Mouse (Mus musculus) midbrain, embryonic 16.5 days (tissue): ENCODE measurements around the gene Thegl. TPM values are rescaled to one million over a fixed set of nuclear protein-coding genes. Genes with fewer than 3 reads are reported as not detected.
"Not testable (repeated sequence)": the region's sequence is repeated elsewhere in the genome, so short reads cannot be mapped to it uniquely, and the experiment has no call there.

Source experiments
- ATAC-seq: fragments of 200-750 bp; cut with Nextera tagmentation; 2 replicates; pipeline ENCODE4 v1.8.0; 2017; ENCODE audit warnings: moderate TSS enrichment
- H3K27ac ChIP-seq: fragments of 300-500 bp; sonication (generic); 2 replicates; pipeline ENCODE4 v1.5.1; 2014; ENCODE audit warnings: mild to moderate bottlenecking, low read length, mixed read lengths
- H3K27me3 ChIP-seq: fragments of 300-500 bp; sonication (generic); 2 replicates; pipeline ENCODE4 v1.6.1; 2014; ENCODE audit warnings: low read depth, low read length, mixed read lengths; ENCODE audit not compliant: control insufficient read depth, insufficient read depth
- H3K36me3 ChIP-seq: fragments of 300-500 bp; sonication (generic); 2 replicates; pipeline ENCODE4 v1.6.1; 2014; ENCODE audit warnings: mild to moderate bottlenecking, low read length, moderate library complexity, mixed read lengths; ENCODE audit not compliant: control insufficient read depth, insufficient read depth
- H3K4me1 ChIP-seq: fragments of 300-500 bp; sonication (generic); 2 replicates; pipeline ENCODE4 v1.6.1; 2014; ENCODE audit warnings: mild to moderate bottlenecking, low read length, mixed read lengths; ENCODE audit not compliant: control insufficient read depth, insufficient read depth
- H3K4me2 ChIP-seq: fragments of 300-500 bp; sonication (generic); 2 replicates; pipeline ENCODE4 v1.6.1; 2014; ENCODE audit warnings: mild to moderate bottlenecking, low read length, mixed read lengths
- H3K4me3 ChIP-seq: fragments of 300-500 bp; sonication (generic); 2 replicates; pipeline ENCODE4 v1.5.1; 2014; ENCODE audit warnings: low read depth, mild to moderate bottlenecking, low read length, moderate library complexity, mixed read lengths
- H3K9ac ChIP-seq: fragments of 300-500 bp; sonication (generic); 2 replicates; pipeline ENCODE4 v1.6.1; 2014; ENCODE audit warnings: low read depth, low read length, mixed read lengths
- H3K9me3 ChIP-seq: fragments of 300-500 bp; sonication (generic); replicated peaks from 2 replicates; pipeline ENCODE4 v1.6.1; 2014; ENCODE audit warnings: mild to moderate bottlenecking, low read length, mixed read lengths; ENCODE audit not compliant: control insufficient read depth, poor library complexity, severe bottlenecking
- WGBS: fragments of 180-500 bp; shearing (Covaris S2); extraction: QIAGEN DNeasy Blood & Tissue Kit; methylation state at CpG from one replicate; pipeline ENCODE4 v1.1.7; 2014; 5-methylcytosine and 5-hydroxymethylcytosine counted together
- polyA plus RNA-seq: library from polyadenylated mRNA; unstranded; fragments of >200 nt; fragmentation: Nextera tagmentation; extraction: Ambion mirVana; gene quantifications from 2 replicates; pipeline ENCODE4 v1.2.1, GENCODE M21; 2015

Thegl gene
- polyA plus RNA-seq, 1 experiment from 2014 or later: 0.89 TPM

- no peak overlapping the region for H3K27ac ChIP-seq
- H3K4me1 ChIP-seq: peaks cover 9% of the 10 kb centered on the region; the same call in 1 of the 2 replicates
- peak overlapping the region; percentile 65 for H3K4me3 ChIP-seq
- under 1% methylated on average over 68 of the region's 69 CpGs for WGBS
- H3K27me3 ChIP-seq: peaks cover 18% of the 10 kb centered on the region
- H3K9ac ChIP-seq: peak overlapping the region; percentile 66
- no peaks in the 10 kb centered on the region for H3K9me3 ChIP-seq
- ATAC-seq: peak; percentile 86
- peak overlapping the region; percentile 100 for H3K4me2 ChIP-seq
- H3K36me3 ChIP-seq: no peaks in the 10 kb centered on the region
Observed at GRCm38 (mm10) chr5:77094510-77095491, 79.0 kb downstream of the Thegl start.

- not testable (repeated sequence) for ATAC-seq, H3K36me3 ChIP-seq, H3K4me1 ChIP-seq, H3K4me2 ChIP-seq, H3K9me3 ChIP-seq, H3K9ac ChIP-seq, H3K27ac ChIP-seq, H3K4me3 ChIP-seq
- H3K27me3 ChIP-seq: peaks cover 18% of the 10 kb centered on the region
- 90% methylated on average over 3 of the region's 3 CpGs for WGBS
Observed at GRCm38 (mm10) chr5:77096194-77096593, 80.4 kb downstream of the Thegl start.

DNA sequence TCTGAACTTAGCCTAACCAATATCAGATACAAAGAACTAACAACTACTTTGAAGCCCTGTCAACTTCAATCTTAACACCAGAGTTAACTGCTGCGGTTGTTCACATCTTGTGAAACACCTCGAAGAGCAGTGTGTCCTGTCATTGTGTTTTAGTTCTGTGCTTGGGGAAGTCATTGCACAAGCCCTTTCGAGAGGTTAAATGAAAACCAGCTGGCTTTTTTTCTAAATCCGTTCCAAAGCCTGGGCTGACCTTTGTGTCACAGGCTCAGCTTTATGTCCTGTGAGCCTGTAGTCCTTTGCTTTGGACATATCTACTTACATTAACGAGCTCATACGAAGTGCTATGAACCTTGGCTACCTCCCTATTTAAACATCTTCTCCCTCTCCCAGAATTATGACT lies 81.9 kb downstream of the Thegl start:
- Histone ChIP-seq H3K27ac (no peak overlapping the region), H3K9me3 (no peaks in the 10 kb centered on the region), H3K4me3 (no peak overlapping the region), H3K4me1 (peaks cover 9% of the 10 kb centered on the region; the same call in 1 of the 2 replicates), H3K36me3 (no peaks in the 10 kb centered on the region), H3K4me2 (no peak overlapping the region), H3K27me3 (peaks cover 24% of the 10 kb centered on the region), H3K9ac (no peak overlapping the region)
- 54% methylated on average over 6 of the region's 6 CpGs for WGBS
- no peak for ATAC-seq

DNA sequence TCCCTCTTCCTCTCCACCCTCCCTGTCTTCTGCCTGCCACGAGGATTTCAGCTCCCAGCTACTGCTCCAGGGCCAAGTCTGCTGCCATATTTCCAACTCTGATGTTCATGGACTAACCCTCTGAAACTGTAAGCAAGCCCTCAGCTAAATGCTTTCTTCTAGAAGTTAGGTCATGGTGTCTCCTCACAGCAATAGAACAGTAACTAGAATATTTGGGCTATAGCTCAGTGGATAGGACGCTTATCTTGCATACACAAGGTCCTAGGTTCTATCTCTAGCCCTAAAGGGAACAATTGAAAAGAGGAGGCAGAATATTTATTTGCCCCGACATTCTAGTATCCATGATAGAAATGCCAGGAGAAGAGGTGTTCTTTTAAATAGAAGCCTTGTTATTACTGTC lies 83.1 kb downstream of the Thegl start:
- Histone ChIP-seq H3K4me3 (no peak overlapping the region), H3K9me3 (no peaks in the 10 kb centered on the region), H3K4me2 (no peak overlapping the region), H3K36me3 (no peaks in the 10 kb centered on the region), H3K4me1 (peaks cover 7% of the 10 kb centered on the region; the same call in 1 of the 2 replicates), H3K27ac (no peak overlapping the region), H3K27me3 (peaks cover 25% of the 10 kb centered on the region), H3K9ac (no peak overlapping the region)
- ATAC-seq: no peak
- WGBS: 76% methylated on average over 3 of the region's 3 CpGs

GRCm38 (mm10) chr5:77099317-77099996 lies 83.6 kb downstream of the Thegl start:
- Histone ChIP-seq H3K4me2 (no peak overlapping the region), H3K9ac (no peak overlapping the region), H3K27ac (no peak overlapping the region), H3K9me3 (no peaks in the 10 kb centered on the region), H3K27me3 (peaks cover 25% of the 10 kb centered on the region), H3K4me1 (peaks cover 4% of the 10 kb centered on the region; the same call in 1 of the 2 replicates), H3K4me3 (no peak overlapping the region), H3K36me3 (no peaks in the 10 kb centered on the region)
- 78% methylated on average over 11 of the region's 11 CpGs for WGBS
- ATAC-seq: no peak

- Histone ChIP-seq H3K27ac (no peak overlapping the region), H3K27me3 (peaks cover 25% of the 10 kb centered on the region), H3K36me3 (no peaks in the 10 kb centered on the region), H3K4me1 (peaks cover 4% of the 10 kb centered on the region; the same call in 1 of the 2 replicates), H3K9ac (no peak overlapping the region), H3K4me2 (no peak overlapping the region), H3K4me3 (no peak overlapping the region), H3K9me3 (no peaks in the 10 kb centered on the region)
- ATAC-seq: no peak
- WGBS: 85% methylated on average over 6 of the region's 6 CpGs
Observed at GRCm38 (mm10) chr5:77099997-77100380, 84.2 kb downstream of the Thegl start.

- Histone ChIP-seq H3K36me3 (no peaks in the 10 kb centered on the region), H3K4me1 (no peaks in the 10 kb centered on the region), H3K27ac (no peak overlapping the region), H3K4me2 (no peak overlapping the region), H3K27me3 (peaks cover 24% of the 10 kb centered on the region), H3K4me3 (no peak overlapping the region), H3K9me3 (no peaks in the 10 kb centered on the region), H3K9ac (no peak overlapping the region)
- whole genome bisulfite sequencing: 91% methylated on average over 6 of the region's 6 CpGs
- no peak for ATAC-seq
Observed at GRCm38 (mm10) chr5:77100691-77101090, 84.9 kb downstream of the Thegl start.

- no peak overlapping the region for H3K4me2 ChIP-seq
- no peak for ATAC-seq
- H3K9me3 ChIP-seq: no peaks in the 10 kb centered on the region
- H3K27me3 ChIP-seq: peaks cover 11% of the 10 kb centered on the region; the same call in 1 of the 2 replicates
- 74% methylated on average over 15 of the region's 15 CpGs for WGBS
- H3K27ac ChIP-seq: no peak overlapping the region
- H3K4me3 ChIP-seq: no peak overlapping the region
- H3K9ac ChIP-seq: no peak overlapping the region
- H3K36me3 ChIP-seq: no peaks in the 10 kb centered on the region
- H3K4me1 ChIP-seq: no peaks in the 10 kb centered on the region
Observed at GRCm38 (mm10) chr5:77102522-77103365, 86.9 kb downstream of the Thegl start.
